Mouse (Mus musculus): ENCODE measurements around the gene Epn3.

- TF ChIP-seq EP300 (IDR thresholded peaks at IDR 0.05; ENCODE audit: low read depth) (no peak), CTCF (IDR thresholded peaks at IDR 0.05; ENCODE audit: low read depth) (no peak)
Measured at GRCm38 (mm10) chr11:94485223-94485622, 14.6 kb downstream of the Epn3 start.
